Mouse (Mus musculus) myocyte (in vitro differentiated cells): ENCODE data around the gene Nfya.

Source experiments
- POLR2AphosphoS2 ChIP-seq: IDR thresholded peaks from one replicate; pipeline ENCODE4 v1.6.1; 2011; ENCODE audit warnings: low read depth, control low read depth; ENCODE audit not compliant: insufficient read length
- TCF3 ChIP-seq: IDR thresholded peaks from one replicate; pipeline ENCODE4 v1.6.1; 2011; ENCODE audit warnings: low read depth, control low read depth; ENCODE audit not compliant: insufficient read length

- TF ChIP-seq TCF3 (no peak), POLR2AphosphoS2 (no peak)
These were observed 21.0 kb downstream of the Nfya start for GRCm38 (mm10) chr17:48388666-48389065.
